Mouse (Mus musculus): ENCODE measurements at regions not wholly inside any gene's neighbourhood (a gene's known extent, or its start where the extent isn't known, plus 50 kb on each side); places are given as distances from the start of the nearest gene placed in this dataset.

GRCm38 (mm10) chr7:136665901-136666300, 228.5 kb upstream of the Mgmt start:
- Histone ChIP-seq H3K4me1 (ENCODE audit: control insufficient read depth, insufficient read depth, low read length) (no peaks in the 10 kb centered on the region), H3K79me2 (replicated peaks; ENCODE audit: control insufficient read depth, insufficient read depth, low read length) (no peaks in the 10 kb centered on the region), H3K4me3 (no peak overlapping the region), H3K27me3 (ENCODE audit: control insufficient read depth, insufficient read depth, low read length) (no peaks in the 10 kb centered on the region), H3K36me3 (ENCODE audit: control insufficient read depth, insufficient read depth, low read length) (no peaks in the 10 kb centered on the region), H3K27ac (no peak overlapping the region), H3K9ac (ENCODE audit: low read depth, low read length) (no peak overlapping the region)
- no peak for TF ChIP-seq CTCF (IDR thresholded peaks at IDR 0.05)
- intact Hi-C loops (cut with DNase I): no loop called here
- no peak for DNase-seq
- 84% methylated on average over 2 of the region's 2 CpGs for whole genome bisulfite sequencing

DNA sequence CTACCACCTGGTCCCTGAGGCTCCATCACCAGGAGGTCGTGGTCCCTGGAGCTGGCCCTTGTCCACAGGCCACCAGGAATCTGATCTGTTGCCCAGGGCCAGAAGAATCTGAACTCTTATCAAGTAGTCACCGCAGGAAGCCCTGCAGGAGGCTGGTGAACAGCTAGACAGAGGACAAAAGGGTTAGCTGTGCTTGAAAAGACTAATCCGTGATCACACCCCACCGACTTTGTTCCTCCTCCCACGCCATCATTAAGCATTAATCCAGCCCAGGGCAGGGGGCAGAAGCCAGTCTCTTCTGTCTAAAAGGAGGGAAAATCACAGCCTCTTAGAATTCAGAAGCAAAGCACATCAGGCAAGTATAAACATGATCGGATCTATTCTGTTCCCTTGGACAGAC, 227.7 kb upstream of the Mgmt start:
- Histone ChIP-seq H3K36me3 (ENCODE audit: control insufficient read depth, insufficient read depth, low read length) (no peaks in the 10 kb centered on the region), H3K9ac (ENCODE audit: low read depth, low read length) (no peak overlapping the region), H3K27me3 (ENCODE audit: control insufficient read depth, insufficient read depth, low read length) (no peaks in the 10 kb centered on the region), H3K4me1 (ENCODE audit: control insufficient read depth, insufficient read depth, low read length) (no peaks in the 10 kb centered on the region), H3K4me3 (no peak overlapping the region), H3K27ac (no peak overlapping the region), H3K79me2 (replicated peaks; ENCODE audit: control insufficient read depth, insufficient read depth, low read length) (no peaks in the 10 kb centered on the region)
- no peak for TF ChIP-seq CTCF (IDR thresholded peaks at IDR 0.05)
- TF ChIP-seq POLR2A (IDR thresholded peaks at IDR 0.05; ENCODE audit: insufficient read depth, low read depth, low read length): no peak
- WGBS: 38% methylated on average over 6 of the region's 6 CpGs
- no peak for DNase-seq
- intact Hi-C loops (cut with DNase I): no loop called here

GRCm38 (mm10) chr7:136670675-136671074, 223.7 kb upstream of the Mgmt start:
- no peak overlapping the region for H3K4me3 ChIP-seq
- no peaks in the 10 kb centered on the region for H3K79me2 ChIP-seq (replicated peaks; ENCODE audit: control insufficient read depth, insufficient read depth, low read length)
- H3K36me3 ChIP-seq (ENCODE audit: control insufficient read depth, insufficient read depth, low read length): no peaks in the 10 kb centered on the region
- intact Hi-C loops (cut with DNase I): no loop called here
- H3K9ac ChIP-seq (ENCODE audit: low read depth, low read length): no peak overlapping the region
- 79% methylated on average over 7 of the region's 7 CpGs for whole genome bisulfite sequencing
- no peak for DNase-seq
- no peak overlapping the region for H3K27ac ChIP-seq
- TF ChIP-seq POLR2A (IDR thresholded peaks at IDR 0.05; ENCODE audit: insufficient read depth, low read depth, low read length) (no peak), CTCF (IDR thresholded peaks at IDR 0.05) (no peak), EP300 (IDR thresholded peaks at IDR 0.05; ENCODE audit: insufficient read depth, low read depth, low read length) (no peak)
- H3K27me3 ChIP-seq (ENCODE audit: control insufficient read depth, insufficient read depth, low read length): no peaks in the 10 kb centered on the region
- no peaks in the 10 kb centered on the region; the same call in 1 of the 2 replicates for H3K4me1 ChIP-seq (ENCODE audit: control insufficient read depth, insufficient read depth, low read length)

DNA sequence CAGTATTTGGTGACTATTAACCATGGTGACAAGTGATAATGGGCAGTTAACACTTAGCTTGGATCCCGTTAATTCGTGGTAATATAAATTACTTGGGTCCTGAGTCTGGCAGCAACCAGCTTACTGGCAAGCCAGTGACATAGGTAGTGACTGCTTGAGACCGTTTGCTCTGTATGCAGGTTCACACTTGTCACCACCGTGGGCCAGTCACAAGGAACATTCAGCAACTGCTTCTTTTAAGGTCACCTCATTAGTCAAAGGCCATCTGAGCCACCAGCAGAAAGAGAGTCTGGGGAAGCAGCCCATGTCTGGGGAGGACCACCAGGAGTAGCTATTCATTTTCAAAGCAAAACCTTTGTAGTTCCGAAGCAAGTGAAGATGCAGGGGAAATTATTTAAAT, 220.3 kb upstream of the Mgmt start:
- Histone ChIP-seq H3K4me3 (no peak overlapping the region), H3K36me3 (ENCODE audit: control insufficient read depth, insufficient read depth, low read length) (no peaks in the 10 kb centered on the region), H3K4me1 (ENCODE audit: control insufficient read depth, insufficient read depth, low read length) (no peaks in the 10 kb centered on the region; the same call in 1 of the 2 replicates), H3K9ac (ENCODE audit: low read depth, low read length) (no peak overlapping the region), H3K27me3 (ENCODE audit: control insufficient read depth, insufficient read depth, low read length) (no peaks in the 10 kb centered on the region), H3K79me2 (replicated peaks; ENCODE audit: control insufficient read depth, insufficient read depth, low read length) (no peaks in the 10 kb centered on the region), H3K27ac (no peak overlapping the region)
- 64% methylated on average over 5 of the region's 5 CpGs for whole genome bisulfite sequencing
- no peak for DNase-seq
- intact Hi-C loops (cut with DNase I): no loop called here
- no peak for TF ChIP-seq CTCF (IDR thresholded peaks at IDR 0.05)
- TF ChIP-seq EP300 (IDR thresholded peaks at IDR 0.05; ENCODE audit: insufficient read depth, low read depth, low read length): no peak
- TF ChIP-seq POLR2A (IDR thresholded peaks at IDR 0.05; ENCODE audit: insufficient read depth, low read depth, low read length): no peak

DNA sequence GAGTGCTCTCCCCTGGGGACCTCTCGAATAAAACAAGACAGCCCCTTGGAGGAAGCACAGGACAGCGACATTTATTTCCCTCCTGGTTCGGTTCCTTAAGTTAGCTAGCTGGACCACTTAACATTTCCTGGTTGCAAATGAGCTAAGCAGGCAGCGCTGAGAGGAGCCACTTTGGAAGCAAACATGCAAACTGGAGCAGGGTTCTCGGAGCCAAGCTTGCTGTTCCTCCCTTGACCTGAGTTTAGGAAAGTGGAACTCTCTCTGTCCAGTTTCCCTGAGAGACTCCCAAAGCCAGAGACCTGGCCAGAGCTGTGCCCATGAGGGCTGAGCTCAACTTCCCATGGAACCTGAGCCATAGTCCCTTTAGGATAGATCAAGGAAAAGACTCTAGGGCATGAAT, 219.4 kb upstream of the Mgmt start:
- 22% methylated on average over 5 of the region's 5 CpGs for WGBS
- no peak overlapping the region for H3K9ac ChIP-seq (ENCODE audit: low read depth, low read length)
- no peak overlapping the region for H3K4me3 ChIP-seq
- TF ChIP-seq CTCF (IDR thresholded peaks at IDR 0.05): 0 out of 2 replicates have a peak, but pooled peaks have one; percentile 20
- TF ChIP-seq EP300 (IDR thresholded peaks at IDR 0.05; ENCODE audit: insufficient read depth, low read depth, low read length): no peak
- TF ChIP-seq POLR2A (IDR thresholded peaks at IDR 0.05; ENCODE audit: insufficient read depth, low read depth, low read length): no peak
- intact Hi-C loops (cut with DNase I): no loop called here
- DNase-seq: peak; percentile 26 to 27
- no peaks in the 10 kb centered on the region; the same call in 1 of the 2 replicates for H3K4me1 ChIP-seq (ENCODE audit: control insufficient read depth, insufficient read depth, low read length)
- no peaks in the 10 kb centered on the region for H3K79me2 ChIP-seq (replicated peaks; ENCODE audit: control insufficient read depth, insufficient read depth, low read length)
- no peaks in the 10 kb centered on the region for H3K27me3 ChIP-seq (ENCODE audit: control insufficient read depth, insufficient read depth, low read length)
- no peaks in the 10 kb centered on the region for H3K36me3 ChIP-seq (ENCODE audit: control insufficient read depth, insufficient read depth, low read length)
- H3K27ac ChIP-seq: peak overlapping the region; percentile 4

DNA sequence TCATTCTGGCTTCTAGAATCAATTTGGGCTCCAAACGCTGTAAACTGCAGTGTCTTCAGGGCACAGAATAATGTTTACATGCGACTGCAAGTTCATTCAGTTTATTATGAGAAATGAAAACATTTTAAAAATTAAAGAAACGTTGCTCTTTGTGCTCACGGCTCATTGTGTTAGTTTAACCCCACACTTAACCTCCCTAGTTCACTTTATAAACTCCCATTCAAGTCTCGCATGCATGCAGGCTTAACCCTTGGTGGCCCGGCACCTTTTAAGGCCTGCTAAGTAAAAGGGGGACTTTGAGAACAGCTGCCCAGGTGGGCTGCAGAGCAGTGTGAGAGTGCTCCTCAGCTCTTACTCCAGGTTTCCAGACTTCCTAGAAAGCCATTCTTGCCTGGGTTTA, 218.3 kb upstream of the Mgmt start:
- DNase-seq: no peak
- intact Hi-C loops (cut with DNase I): no loop called here
- no peak overlapping the region for H3K4me3 ChIP-seq
- no peak for TF ChIP-seq POLR2A (IDR thresholded peaks at IDR 0.05; ENCODE audit: insufficient read depth, low read depth, low read length)
- TF ChIP-seq CTCF (IDR thresholded peaks at IDR 0.05): no peak
- TF ChIP-seq EP300 (IDR thresholded peaks at IDR 0.05; ENCODE audit: insufficient read depth, low read depth, low read length): no peak
- H3K27me3 ChIP-seq (ENCODE audit: control insufficient read depth, insufficient read depth, low read length): no peaks in the 10 kb centered on the region
- H3K4me1 ChIP-seq (ENCODE audit: control insufficient read depth, insufficient read depth, low read length): no peaks in the 10 kb centered on the region; the same call in 1 of the 2 replicates
- WGBS: 73% methylated on average over 6 of the region's 6 CpGs
- H3K36me3 ChIP-seq (ENCODE audit: control insufficient read depth, insufficient read depth, low read length): no peaks in the 10 kb centered on the region
- H3K9ac ChIP-seq (ENCODE audit: low read depth, low read length): no peak overlapping the region
- no peaks in the 10 kb centered on the region for H3K79me2 ChIP-seq (replicated peaks; ENCODE audit: control insufficient read depth, insufficient read depth, low read length)
- H3K27ac ChIP-seq: no peak overlapping the region
